Mouse (Mus musculus) liver, adult 2 months (tissue): ENCODE results near the gene Ppm1h.

Source experiments
- CTCF ChIP-seq: fragments of 200-500 bp; IDR thresholded peaks from 2 replicates; pipeline ENCODE4 v1.5.1; 2011; ENCODE audit warnings: low read depth, low read length, control low read depth
- POLR2A ChIP-seq: fragments of 200-500 bp; IDR thresholded peaks from 2 replicates; pipeline ENCODE4 v1.6.1; 2011; ENCODE audit warnings: low read length, control low read depth; ENCODE audit not compliant: insufficient read depth; ENCODE audit errors: extremely low read depth

DNA sequence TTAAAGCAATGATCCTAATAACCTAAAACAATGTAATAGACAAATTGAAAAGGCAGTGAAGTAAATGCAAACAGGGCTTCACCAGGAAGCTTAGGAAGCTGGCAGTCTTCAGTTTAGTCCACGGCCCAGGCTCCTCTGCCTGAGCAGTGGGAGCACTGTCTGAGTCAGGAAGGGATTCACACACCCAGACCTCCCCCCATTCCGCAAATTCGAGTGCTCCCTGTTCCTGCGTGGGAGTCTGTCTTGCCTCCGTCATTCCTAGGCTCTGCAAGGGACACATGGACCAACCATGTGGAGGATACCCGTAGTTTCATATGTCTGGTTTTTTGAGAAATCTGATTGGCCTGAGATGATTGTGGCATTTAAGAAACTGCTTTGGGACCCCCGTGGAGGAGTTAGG, 67.6 kb downstream of the Ppm1h start:
- TF ChIP-seq POLR2A (no peak), CTCF (no peak)
